Mouse (Mus musculus) C2C12 (cell line): ENCODE results near the gene Atp6ap1l. TPM values are rescaled to one million over a fixed set of nuclear protein-coding genes. Genes with fewer than 3 reads are reported as not detected.
A peak's percentile ranks its signal among the peaks of the same experiment; 100 is the strongest.

Experiments used
- H3K27me3 ChIP-seq: one replicate; pipeline ENCODE4 v1.6.1; 2011; ENCODE audit not compliant: control insufficient read depth, insufficient read depth, insufficient read length
- H3K36me3 ChIP-seq: one replicate; pipeline ENCODE4 v1.6.1; 2011; ENCODE audit not compliant: control insufficient read depth, insufficient read depth
- H3K4me3 ChIP-seq: one replicate; pipeline ENCODE4 v1.5.1; 2011; ENCODE audit warnings: mild to moderate bottlenecking, control low read depth; ENCODE audit not compliant: poor library complexity, insufficient read depth, severe bottlenecking
- H3K79me2 ChIP-seq: one replicate; pipeline ENCODE4 v1.6.1; 2011; ENCODE audit not compliant: control insufficient read depth, insufficient read depth
- H3K79me3 ChIP-seq: one replicate; pipeline ENCODE4 v1.6.1; 2011; ENCODE audit warnings: low read depth, control low read depth
- H3ac ChIP-seq: one replicate; pipeline ENCODE3; 2011; ENCODE audit warnings: low read depth; ENCODE audit not compliant: control insufficient read depth, insufficient read length
- CEBPB ChIP-seq: IDR thresholded peaks from one replicate; pipeline ENCODE4 v1.6.1; 2011; ENCODE audit warnings: low read depth, mild to moderate bottlenecking, control low read depth, moderate library complexity
- CTCF ChIP-seq: IDR thresholded peaks from one replicate; pipeline ENCODE4 v1.5.1; 2011; ENCODE audit not compliant: control insufficient read depth, insufficient read depth, insufficient read length
- FOSL1 ChIP-seq: IDR thresholded peaks from one replicate; pipeline ENCODE4 v1.8.0; 2011; ENCODE audit warnings: mild to moderate bottlenecking, low read length; ENCODE audit not compliant: poor library complexity, insufficient read depth, severe bottlenecking
- MAX ChIP-seq: IDR thresholded peaks from one replicate; pipeline ENCODE4 v1.6.1; 2011; ENCODE audit warnings: mild to moderate bottlenecking, control low read depth
- MYOD1 ChIP-seq: IDR thresholded peaks from one replicate; pipeline ENCODE4 v1.6.1; 2011; ENCODE audit warnings: low read depth; ENCODE audit not compliant: control insufficient read depth, insufficient read length
- MYOG ChIP-seq: IDR thresholded peaks from one replicate; pipeline ENCODE4 v1.6.1; 2011; ENCODE audit not compliant: control insufficient read depth, insufficient read length; ENCODE audit errors: extremely low read depth
- USF1 ChIP-seq: IDR thresholded peaks from one replicate; pipeline ENCODE4 v1.6.1; 2011; ENCODE audit warnings: low read depth, mild to moderate bottlenecking, control low read depth, moderate library complexity
- polyA plus RNA-seq: library from polyadenylated mRNA; unstranded; fragments of >200 nt; fragmentation: generic; extraction: Trizol; gene quantifications from one replicate; pipeline ENCODE4 v1.2.1, GENCODE M21; 2012; ENCODE audit warnings: missing spikeins

Atp6ap1l gene
- polyA plus RNA-seq, 1 experiment = not detected

DNA sequence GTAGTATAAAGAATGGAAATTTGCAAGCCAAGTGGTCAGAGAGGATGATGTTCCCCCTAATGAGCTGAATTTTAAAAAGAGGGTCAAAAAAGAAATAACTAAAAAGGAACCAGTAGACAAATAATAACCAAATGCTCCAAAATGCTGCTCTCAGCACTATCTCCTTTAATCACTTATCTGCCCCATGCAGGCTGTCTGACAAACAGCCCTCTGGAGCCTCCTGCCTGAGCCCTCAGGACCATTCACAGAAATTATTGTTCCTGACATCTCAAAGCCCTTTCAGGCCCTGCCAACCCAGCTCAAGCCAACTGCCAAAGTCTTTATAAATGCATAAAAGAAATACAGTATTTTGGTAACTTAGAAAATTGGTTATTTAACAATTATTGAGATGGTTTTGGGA lies 61.0 kb downstream of the Atp6ap1l start:
- Histone ChIP-seq H3ac (no peak overlapping the region), H3K27me3 (no peaks in the 10 kb centered on the region), H3K79me3 (no peaks in the 10 kb centered on the region), H3K79me2 (no peaks in the 10 kb centered on the region), H3K4me3 (no peak overlapping the region), H3K36me3 (no peaks in the 10 kb centered on the region)
- TF ChIP-seq MYOD1 = no peak
- TF ChIP-seq MAX = no peak
- no peak for TF ChIP-seq CTCF
- TF ChIP-seq CEBPB = no peak
- TF ChIP-seq FOSL1 = no peak
- no peak for TF ChIP-seq MYOG

GRCm38 (mm10) chr13:90843412-90843811 lies 61.7 kb downstream of the Atp6ap1l start:
- Histone ChIP-seq H3K36me3 (no peaks in the 10 kb centered on the region), H3ac (no peak overlapping the region), H3K27me3 (no peaks in the 10 kb centered on the region), H3K79me2 (no peaks in the 10 kb centered on the region), H3K4me3 (no peak overlapping the region), H3K79me3 (no peaks in the 10 kb centered on the region)
- TF ChIP-seq MAX (no peak), CTCF (no peak), CEBPB (no peak), FOSL1 (no peak), MYOD1 (no peak), USF1 (no peak), MYOG (no peak)

- no peak for TF ChIP-seq FOSL1
- no peak for TF ChIP-seq CTCF
- TF ChIP-seq MYOG = no peak
- no peaks in the 10 kb centered on the region for H3K79me2 ChIP-seq
- H3K79me3 ChIP-seq = no peaks in the 10 kb centered on the region
- no peak overlapping the region for H3ac ChIP-seq
- H3K27me3 ChIP-seq = no peaks in the 10 kb centered on the region
- no peaks in the 10 kb centered on the region for H3K36me3 ChIP-seq
- H3K4me3 ChIP-seq = no peak overlapping the region
Observed at GRCm38 (mm10) chr13:90841213-90841553, 64.0 kb downstream of the Atp6ap1l start.

GRCm38 (mm10) chr13:90840530-90841212 lies 64.5 kb downstream of the Atp6ap1l start:
- Histone ChIP-seq H3ac (no peak overlapping the region), H3K27me3 (no peaks in the 10 kb centered on the region), H3K79me3 (no peaks in the 10 kb centered on the region), H3K79me2 (no peaks in the 10 kb centered on the region), H3K36me3 (no peaks in the 10 kb centered on the region), H3K4me3 (no peak overlapping the region)
- TF ChIP-seq FOSL1 (no peak), CTCF (peak; percentile 3)

GRCm38 (mm10) chr13:90833641-90834207 lies 71.4 kb downstream of the Atp6ap1l start:
- Histone ChIP-seq H3ac (no peak overlapping the region), H3K79me3 (no peaks in the 10 kb centered on the region), H3K79me2 (no peaks in the 10 kb centered on the region), H3K4me3 (no peak overlapping the region), H3K36me3 (no peaks in the 10 kb centered on the region), H3K27me3 (no peaks in the 10 kb centered on the region)
- TF ChIP-seq MYOG (no peak), USF1 (no peak), FOSL1 (no peak), CTCF (no peak), CEBPB (no peak), MAX (no peak)

Other genes starting within 250 kb of the Atp6ap1l start
- gene Rps23, start 17.6 kb upstream of the Atp6ap1l start, polyA plus RNA-seq = 1,862 TPM